In the genomic region with DNA sequence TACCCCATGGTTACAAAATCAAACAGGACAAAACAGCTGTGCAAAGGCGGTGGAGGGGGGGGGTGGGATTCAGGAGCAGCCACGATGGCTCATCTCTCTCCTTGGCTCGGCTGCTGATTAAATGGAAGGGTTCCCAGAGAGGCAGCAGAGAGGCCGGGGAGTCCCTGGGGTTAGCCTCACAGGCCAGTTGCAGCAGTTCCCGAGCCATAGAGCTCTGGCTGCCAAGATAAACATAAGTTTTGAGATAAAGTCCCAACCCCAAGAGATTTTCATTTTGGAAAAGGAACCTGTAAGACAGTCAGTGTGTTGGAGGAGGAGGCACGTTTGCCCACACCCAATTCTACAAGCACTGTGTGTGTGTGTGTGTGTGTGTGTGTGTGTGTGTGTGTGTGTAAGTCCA, we compare ENCODE assay signal across 8 mouse cellular contexts.
DNase-seq lines count a peak whose midpoint lies in the region; ATAC-seq and TF ChIP-seq lines count a peak whose summit lies in the region.

No protein-coding gene starts in this region.

- no peak overlapping the region for H3K27ac ChIP-seq in lung, postnatal 0 days (ENCODE audit: low read length)

- no peaks in the 10 kb centered on the region for H3K9me3 ChIP-seq in lung, postnatal 0 days (ENCODE audit: low read length)

- H3K4me2 ChIP-seq in lung, postnatal 0 days (replicated peaks; ENCODE audit: low read depth, low read length) = 0 out of 2 replicates have a peak overlapping the region, but pooled peaks have one; percentile 17

- H3K4me3 ChIP-seq in lung, postnatal 0 days (ENCODE audit: low read depth, low read length) = no peak overlapping the region

- intact Hi-C loops in heart, postnatal 14 days (cut with DNase I) = no loop called here

- no peak for ATAC-seq in cerebellum, adult (ENCODE audit: insufficient number of reproducible peaks, low FRiP score, low TSS enrichment)
- peak; percentile 83 for ATAC-seq in lung, postnatal 0 days

- peak; percentile 57 to 73 for DNase-seq in cerebellum, postnatal 10 days
- peak; percentile 42 for DNase-seq in adrenal gland, postnatal 25 days
- peak; percentile 80 to 86 for DNase-seq in heart, postnatal 14 days
- DNase-seq in lung, postnatal 0 days (ENCODE audit: low spot score) = peak; percentile 93
- DNase-seq in right cerebral cortex, postnatal 10 days (ENCODE audit: low spot score in 2 of 2) = no peak
- no peak for DNase-seq in layer of hippocampus, adult 9-10 months (ENCODE audit: low spot score)
- DNase-seq in right cerebral cortex, adult 2 months (ENCODE audit: low spot score in 2 of 2) = no peak

- TF ChIP-seq CTCF in lung, postnatal 0 days (IDR thresholded peaks at IDR 0.05) = no peak

- no peaks in the 10 kb centered on the region for H3K27me3 ChIP-seq in lung, postnatal 0 days (replicated peaks; ENCODE audit: insufficient read depth, low read length)

- H3K36me3 ChIP-seq in lung, postnatal 0 days (ENCODE audit: insufficient read depth, low read length) = no peaks in the 10 kb centered on the region

- 22% methylated on average over 6 of the region's 6 CpGs for WGBS in lung, postnatal 0 days

- H3K9ac ChIP-seq in lung, postnatal 0 days (replicated peaks; ENCODE audit: low read depth) = no peak overlapping the region

- peak; percentile 19; the same call in 1 of the 2 replicates for TF ChIP-seq EP300 in lung, postnatal 0 days (IDR thresholded peaks at IDR 0.05)

- H3K4me1 ChIP-seq in lung, postnatal 0 days (ENCODE audit: insufficient read depth, low read depth, low read length) = peaks cover 9% of the 10 kb centered on the region; the same call in 1 of the 2 replicates

Comparison
In these comparisons a context has a peak if more than half of its experiments do, and no peak if none do; other contexts are left out.
1. DNase-seq: peak in cerebellum, postnatal 10 days (2 of 2), adrenal gland, postnatal 25 days (single experiment), heart, postnatal 14 days (2 of 2) and lung, postnatal 0 days (single experiment); none in right cerebral cortex, postnatal 10 days (0 of 2), layer of hippocampus, adult 9-10 months (single experiment) and right cerebral cortex, adult 2 months (0 of 2).